Comparison of ENCODE assay signal across 8 mouse cellular contexts in genomic region chr8:60982701-60983687, GRCm38 (mm10). TPM values are rescaled to one million over a fixed set of nuclear protein-coding genes. Genes with fewer than 3 reads are reported as not detected.
DNase-seq lines count a peak whose midpoint lies in the region; ATAC-seq and TF ChIP-seq lines count a peak whose summit lies in the region.

Gene Clcn3, minus strand, starts transcription at chr8:60983300.

- peak within 1 kb of the TSS; percentile 92 for H3K4me2 ChIP-seq in embryonic facial prominence, embryonic 15.5 days (replicated peaks)
- H3K4me2 ChIP-seq in limb, embryonic 14.5 days (replicated peaks; ENCODE audit: low read depth, low read length, severe bottlenecking), result peak within 1 kb of the TSS; percentile 97
- peak within 1 kb of the TSS; percentile 88 for H3K4me2 ChIP-seq in midbrain, postnatal 0 days (ENCODE audit: low read depth, low read length, poor library complexity, severe bottlenecking)

- H3K9me3 ChIP-seq in embryonic facial prominence, embryonic 15.5 days (replicated peaks), result no peaks in the 10 kb centered on the region
- no peaks in the 10 kb centered on the region for H3K9me3 ChIP-seq in limb, embryonic 14.5 days (ENCODE audit: control insufficient read depth, low read length)
- no peaks in the 10 kb centered on the region for H3K9me3 ChIP-seq in midbrain, postnatal 0 days (ENCODE audit: low read length)

- WGBS in bone marrow, adult 2 months, result under 1% methylated on average over 101 of the region's 101 CpGs
- WGBS in embryonic facial prominence, embryonic 15.5 days, result under 1% methylated on average over 87 of the region's 101 CpGs
- WGBS in limb, embryonic 14.5 days, result under 1% methylated on average over 88 of the region's 101 CpGs
- under 1% methylated on average over 100 of the region's 101 CpGs for WGBS in midbrain, postnatal 0 days

- DNase-seq in 416B (ENCODE audit: low read depth), result peak; percentile 98
- DNase-seq in heart, adult 8-10 months (ENCODE audit: low spot score), result peak; percentile 96
- peak; percentile 98 for DNase-seq in kidney, adult 9 months
- DNase-seq in limb, embryonic 14.5 days (ENCODE audit: low spot score), result peak; percentile 97
- DNase-seq in midbrain, postnatal 0 days (ENCODE audit: low spot score), result peak; percentile 99
- peak; percentile 98 for DNase-seq in spleen, postnatal 14 days (ENCODE audit: low spot score in 2 of 2)

- H3K36me3 ChIP-seq in embryonic facial prominence, embryonic 15.5 days, result no peaks in the 10 kb centered on the region
- H3K36me3 ChIP-seq in limb, embryonic 14.5 days (ENCODE audit: control insufficient read depth, insufficient read depth, low read length), result no peaks in the 10 kb centered on the region
- H3K36me3 ChIP-seq in midbrain, postnatal 0 days (ENCODE audit: insufficient read depth, low read length), result no peaks in the 10 kb centered on the region

- TF ChIP-seq CTCF in bone marrow, adult 2 months (IDR thresholded peaks at IDR 0.05; ENCODE audit: control insufficient read depth, insufficient read depth, low read length), result no peak
- peak; percentile 27 for TF ChIP-seq CTCF in midbrain, postnatal 0 days (IDR thresholded peaks at IDR 0.05)

- peak; percentile 100 for ATAC-seq in embryonic facial prominence, embryonic 15.5 days (ENCODE audit: insufficient number of reproducible peaks, low FRiP score, low TSS enrichment, low read depth)
- peak; percentile 99 for ATAC-seq in limb, embryonic 14.5 days (ENCODE audit: low FRiP score, low read depth)
- peak; percentile 100 for ATAC-seq in midbrain, postnatal 0 days (ENCODE audit: low FRiP score)

- no peaks in the 10 kb centered on the region for H3K27me3 ChIP-seq in embryonic facial prominence, embryonic 15.5 days
- H3K27me3 ChIP-seq in limb, embryonic 14.5 days (ENCODE audit: control insufficient read depth, insufficient read depth, low read length), result no peaks in the 10 kb centered on the region
- no peaks in the 10 kb centered on the region for H3K27me3 ChIP-seq in midbrain, postnatal 0 days (ENCODE audit: insufficient read depth, low read length)

- H3K27ac ChIP-seq in bone marrow, adult 2 months (ENCODE audit: control insufficient read depth, insufficient read depth, low read depth, low read length, poor library complexity), result peak within 1 kb of the TSS; percentile 96
- H3K27ac ChIP-seq in embryonic facial prominence, embryonic 15.5 days (replicated peaks), result peak within 1 kb of the TSS; percentile 84
- H3K27ac ChIP-seq in limb, embryonic 14.5 days (replicated peaks; ENCODE audit: low read depth, low read length), result peak within 1 kb of the TSS; percentile 55; the same call in 1 of the 2 replicates
- H3K27ac ChIP-seq in midbrain, postnatal 0 days (ENCODE audit: low read depth, low read length), result peak within 1 kb of the TSS; percentile 85

- H3K9ac ChIP-seq in embryonic facial prominence, embryonic 15.5 days, result peak within 1 kb of the TSS; percentile 53
- H3K9ac ChIP-seq in limb, embryonic 14.5 days (ENCODE audit: low read depth, low read length, severe bottlenecking), result peak within 1 kb of the TSS; percentile 61
- peak within 1 kb of the TSS; percentile 80 for H3K9ac ChIP-seq in midbrain, postnatal 0 days (replicated peaks; ENCODE audit: low read length, poor library complexity, severe bottlenecking)

- H3K4me3 ChIP-seq in bone marrow, adult 2 months (replicated peaks; ENCODE audit: control insufficient read depth, low read depth, low read length), result peak within 1 kb of the TSS; percentile 99
- H3K4me3 ChIP-seq in embryonic facial prominence, embryonic 15.5 days (replicated peaks), result peak within 1 kb of the TSS; percentile 95
- peak within 1 kb of the TSS; percentile 78 for H3K4me3 ChIP-seq in limb, embryonic 14.5 days (replicated peaks; ENCODE audit: low read length)
- H3K4me3 ChIP-seq in midbrain, postnatal 0 days (ENCODE audit: low read depth, low read length), result peak within 1 kb of the TSS; percentile 89

- peak; percentile 96 for TF ChIP-seq POLR2A in bone marrow, adult 2 months (IDR thresholded peaks at IDR 0.05; ENCODE audit: borderline replicate concordance, control insufficient read depth, low read depth, low read length)
- TF ChIP-seq POLR2A in limb, embryonic 14.5 days (IDR thresholded peaks at IDR 0.05; ENCODE audit: borderline replicate concordance, extremely low read depth, insufficient read depth, insufficient read length), result peak; percentile 49; the same call in 1 of the 2 replicates

- no peaks in the 10 kb centered on the region for H3K4me1 ChIP-seq in bone marrow, adult 2 months (ENCODE audit: control insufficient read depth, insufficient read depth, low read length)
- 0 out of 2 replicates have a peak, but pooled peaks cover 4% of the 10 kb centered on the region for H3K4me1 ChIP-seq in embryonic facial prominence, embryonic 15.5 days
- H3K4me1 ChIP-seq in limb, embryonic 14.5 days (ENCODE audit: control insufficient read depth, insufficient read depth, low read length), result peaks cover 13% of the 10 kb centered on the region
- peaks cover 9% of the 10 kb centered on the region; the same call in 1 of the 2 replicates for H3K4me1 ChIP-seq in midbrain, postnatal 0 days (ENCODE audit: insufficient read depth, low read length)

RNA-seq across cellular contexts. Expression of gene Clcn3, which starts in this region (rescaled TPM):
- 35.2 and 45.1 TPM in 2 replicates for polyA plus RNA-seq in bone marrow, adult 2 months (2011; ENCODE audit: insufficient read depth, insufficient read length, low replicate concordance, missing spikeins)
- 16.4 and 17.3 TPM in 2 replicates for polyA plus RNA-seq in embryonic facial prominence, embryonic 15.5 days (2015; fragmentation: Nextera tagmentation; extraction: Ambion mirVana)
- 10 to 100 TPM; 31.9 to 36.9 (median 36.6) TPM for total RNA-seq in heart, adult 8-10 months (2022)
- 10.8 and 10.9 TPM in 2 replicates for polyA plus RNA-seq in limb, embryonic 14.5 days (2012; rRNA removed)
- polyA plus RNA-seq in limb, embryonic 14.5 days (2014; fragmentation: Nextera tagmentation; extraction: Ambion mirVana), result 15.2 and 15.3 TPM in 2 replicates
- 96.5 and 121 TPM in 2 replicates for total RNA-seq in midbrain, postnatal 0 days (2014; rRNA removed)
- 78.8 and 79.5 TPM in 2 replicates for polyA plus RNA-seq in midbrain, postnatal 0 days (2015; fragmentation: Nextera tagmentation; extraction: Ambion mirVana)

Comparison
In these comparisons a context has a peak if more than half of its experiments do, and no peak if none do; other contexts are left out.
1. Peak in every context shown above with its lines: DNase-seq, ATAC-seq, H3K4me3 ChIP-seq and H3K27ac ChIP-seq.